Mouse (Mus musculus) gastrocnemius, postnatal 14 days (tissue): ENCODE data around the gene Ddb2. TPM values are rescaled to one million over a fixed set of nuclear protein-coding genes. Genes with fewer than 3 reads are reported as not detected.
"Not testable (repeated sequence)": the region's sequence is repeated elsewhere in the genome, so short reads cannot be mapped to it uniquely, and the experiment has no call there.

Experiments
- DNase-seq: peaks from one replicate; pipeline ENCODE4 v3.0.0; 2021; ENCODE audit warnings: mixed read lengths
- intact Hi-C: fragments of 180-260 bp; cut with DNase I; formaldehyde crosslinking; loops from one replicate; pipeline ENCODE4 v1.15.1; 2025; ENCODE audit warnings: low total_unique reads
- total RNA-seq, 2 experiments: library from RNA; stranded (reverse); gene quantifications; 2 replicates each; pipeline ENCODE4 v1.2.3; 2021

Gene Ddb2
- total RNA-seq, 2 experiments from 2014 or later: 3.1 to 4.1 TPM

- intact Hi-C loops: no loop called here
- peak; percentile 75 for DNase-seq
Observed at GRCm38 (mm10) chr2:91256256-91257125, 19.7 kb upstream of the Ddb2 start.

GRCm38 (mm10) chr2:91255661-91256150 lies 18.9 kb upstream of the Ddb2 start, which contains the start of gene Pacsin3:
Gene Pacsin3 (plus strand): TSS chr2:91255954.
- DNase-seq: peak; percentile 41
- intact Hi-C loops: no loop called here

GRCm38 (mm10) chr2:91254725-91255380 lies 18.1 kb upstream of the Ddb2 start:
- no peak for DNase-seq
- intact Hi-C loops: no loop called here

GRCm38 (mm10) chr2:91252512-91252911 lies 15.7 kb upstream of the Ddb2 start:
- DNase-seq: no peak
- intact Hi-C loops: no loop called here

- no peak for DNase-seq
- intact Hi-C loops: no loop called here
Observed at GRCm38 (mm10) chr2:91252001-91252400, 15.2 kb upstream of the Ddb2 start.

- intact Hi-C loops: no loop called here
- no peak for DNase-seq
Observed at GRCm38 (mm10) chr2:91248366-91248765, 11.6 kb upstream of the Ddb2 start.

GRCm38 (mm10) chr2:91244557-91245228 lies 7.9 kb upstream of the Ddb2 start:
- DNase-seq: no peak
- intact Hi-C loops: no loop called here

- intact Hi-C loops: no loop called here
Observed at GRCm38 (mm10) chr2:91243416-91243815, 6.6 kb upstream of the Ddb2 start.

GRCm38 (mm10) chr2:91242547-91242946 lies 5.8 kb upstream of the Ddb2 start:
- intact Hi-C loops: no loop called here
- no peak for DNase-seq

More at GRCm38 (mm10) chr2:91243416-91243815, 6.6 kb upstream of the Ddb2 start:
- no peak for DNase-seq

- DNase-seq, intact Hi-C loops: not testable (repeated sequence)
Observed at GRCm38 (mm10) chr2:91237511-91238080, 814 bp upstream of the Ddb2 start.

- no peak for DNase-seq
- intact Hi-C loops: no loop called here
Observed at GRCm38 (mm10) chr2:91229735-91230134, 7.0 kb downstream of the Ddb2 start.

GRCm38 (mm10) chr2:91223614-91224013 lies 13.2 kb downstream of the Ddb2 start:
- intact Hi-C loops: no loop called here
- no peak for DNase-seq

GRCm38 (mm10) chr2:91220501-91220900 lies 16.3 kb downstream of the Ddb2 start:
- intact Hi-C loops: no loop called here
- DNase-seq: no peak

GRCm38 (mm10) chr2:91217032-91217431 lies 19.8 kb downstream of the Ddb2 start:
- intact Hi-C loops: no loop called here
- DNase-seq: no peak

- no peak for DNase-seq
- intact Hi-C loops: no loop called here
Observed at GRCm38 (mm10) chr2:91213311-91213710, 23.5 kb downstream of the Ddb2 start.

GRCm38 (mm10) chr2:91206254-91206775 lies 30.5 kb downstream of the Ddb2 start:
- DNase-seq: no peak
- intact Hi-C loops: no loop called here

GRCm38 (mm10) chr2:91202972-91203656 lies 33.7 kb downstream of the Ddb2 start:
- intact Hi-C loops: no loop called here
- DNase-seq: no peak

- peak; percentile 91 for DNase-seq
- intact Hi-C loops: no loop called here
Observed at GRCm38 (mm10) chr2:91202222-91202971, 34.4 kb downstream of the Ddb2 start, which contains the start of the genes Nr1h3 and Acp2. Gene Nr1h3 (minus strand): TSS chr2:91202834. Gene Acp2 (plus strand): TSS chr2:91202885.
